Mouse (Mus musculus) leukemia stem cell, adult 10-12 weeks (primary cell): Measurements from ENCODE around the gene Hgd. TPM values are rescaled to one million over a fixed set of nuclear protein-coding genes. Genes with fewer than 3 reads are reported as not detected.

Experiments used
- polyA plus RNA-seq: library from polyadenylated mRNA; stranded (reverse); fragments of >175 nt; gene quantifications from 2 replicates; pipeline ENCODE4 v1.2.3, GENCODE M21; 2012; ENCODE audit warnings: low replicate concordance

Hgd gene
- not detected in 2 replicates for polyA plus RNA-seq

GRCm38 (mm10) chr16:37579994-37580393 lies at the start of gene Hgd:
TSS of gene Hgd (plus strand) at chr16:37580153.

DNA sequence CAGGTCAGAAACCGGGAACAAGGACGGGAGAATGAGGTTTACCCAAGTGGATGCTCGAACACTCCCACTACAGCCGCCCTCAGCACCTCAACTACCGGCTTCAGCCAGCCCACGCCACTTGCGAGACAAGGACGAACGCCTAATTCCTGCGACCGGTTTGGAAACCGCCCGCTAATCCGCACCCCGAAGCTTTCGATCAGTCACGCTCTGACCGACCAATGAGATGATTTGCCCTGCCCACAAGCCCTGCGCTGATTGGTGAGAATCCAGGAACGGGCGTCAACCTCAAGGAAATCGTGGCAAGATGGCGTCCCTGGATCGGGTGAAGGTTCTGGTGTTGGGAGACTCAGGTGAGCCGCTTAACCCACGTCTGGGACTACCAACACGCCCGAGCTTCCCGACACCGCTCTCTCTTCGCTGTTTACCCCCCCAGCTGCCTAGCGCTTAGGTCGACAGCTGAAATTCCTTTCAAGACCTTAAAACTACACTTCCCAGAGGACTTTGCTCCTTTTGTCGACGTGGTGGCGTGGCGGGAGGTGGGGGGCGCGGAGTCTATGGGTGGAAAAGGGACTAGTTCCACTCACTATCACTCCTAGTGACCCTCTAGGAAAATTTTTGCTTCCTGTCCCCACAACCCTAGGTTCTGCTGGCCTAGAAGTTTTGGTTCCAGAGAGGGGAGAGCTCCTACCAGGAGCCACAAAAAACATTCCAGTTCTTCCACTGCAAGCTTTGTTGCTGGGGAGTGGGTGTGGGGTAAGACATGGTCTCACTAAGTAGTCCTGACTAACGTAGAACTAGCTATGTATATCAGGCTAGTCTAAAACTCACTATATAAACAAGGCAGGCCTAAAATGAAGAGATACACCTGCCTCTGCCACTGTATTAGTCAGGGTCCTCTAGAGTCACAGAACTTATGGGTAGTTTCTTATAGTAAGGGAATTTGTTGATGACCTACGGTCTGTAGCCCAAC lies 40.1 kb upstream of the Hgd start, which contains the start of the genes Gtf2e1 and Rabl3:
Gtf2e1 (minus strand) TSS at position 179 of the 970 bp plus-strand sequence.
Rabl3 (plus strand) TSS at position 275 of the 970 bp plus-strand sequence.

GRCm38 (mm10) chr16:37653731-37654657 lies 74.0 kb downstream of the Hgd start, which contains the start of gene Ndufb4:
TSS of gene Ndufb4 (minus strand) at chr16:37654453.

Other genes with a start within 250 kb of the Hgd start
- not detected in 2 replicates for gene Stxbp5l, start 195.2 kb upstream of the Hgd start, polyA plus RNA-seq
- 1.2 and 2.0 TPM in 2 replicates for gene Gtf2e1, start 40.4 kb upstream of the Hgd start, polyA plus RNA-seq
- gene Rabl3, start 40.3 kb upstream of the Hgd start, polyA plus RNA-seq: 0.43 TPM in 1 of 2 replicates, not detected in the other
- gene Ndufb4, start 74.3 kb downstream of the Hgd start, polyA plus RNA-seq: 75.9 and 86.6 TPM in 2 replicates
- 0.10 and 0.64 TPM in 2 replicates for gene Fstl1, start 196.7 kb downstream of the Hgd start, polyA plus RNA-seq